Mouse (Mus musculus): ENCODE results near the gene Arhgap40. TPM values are rescaled to one million over a fixed set of nuclear protein-coding genes. Genes with fewer than 3 reads are reported as not detected.

The Arhgap40 gene
- polyA plus RNA-seq, 1 experiment: not detected

- Histone ChIP-seq H3K4me3 (ENCODE audit: insufficient read depth, poor library complexity, severe bottlenecking) (no peak overlapping the region), H3K27me3 (ENCODE audit: control insufficient read depth, insufficient read depth, insufficient read length) (peaks cover 19% of the 10 kb centered on the region), H3K79me2 (ENCODE audit: control insufficient read depth, insufficient read depth) (no peaks in the 10 kb centered on the region), H3K79me3 (ENCODE audit: low read depth) (no peaks in the 10 kb centered on the region), H3K36me3 (ENCODE audit: control insufficient read depth, insufficient read depth) (no peaks in the 10 kb centered on the region), H3ac (ENCODE audit: control insufficient read depth, insufficient read length, low read depth) (no peak overlapping the region)
- TF ChIP-seq FOSL1 (IDR thresholded peaks at IDR 0.05; ENCODE audit: insufficient read depth, low read length, poor library complexity, severe bottlenecking): no peak
- TF ChIP-seq MYOD1 (IDR thresholded peaks at IDR 0.05; ENCODE audit: control insufficient read depth, insufficient read length, low read depth): no peak
- no peak for TF ChIP-seq MAX (IDR thresholded peaks at IDR 0.05)
- TF ChIP-seq CEBPB (IDR thresholded peaks at IDR 0.05; ENCODE audit: low read depth): no peak
- TF ChIP-seq CTCF (IDR thresholded peaks at IDR 0.05; ENCODE audit: control insufficient read depth, insufficient read depth, insufficient read length): no peak
- no peak for TF ChIP-seq USF1 (IDR thresholded peaks at IDR 0.05; ENCODE audit: low read depth)
- TF ChIP-seq MYOG (IDR thresholded peaks at IDR 0.05; ENCODE audit: control insufficient read depth, extremely low read depth, insufficient read length): no peak
Measured at GRCm38 (mm10) chr2:158534559-158534958, 22.0 kb downstream of the Arhgap40 start.

- no peaks in the 10 kb centered on the region for H3K36me3 ChIP-seq (ENCODE audit: control insufficient read depth, insufficient read depth)
- no peak overlapping the region for H3ac ChIP-seq (ENCODE audit: control insufficient read depth, insufficient read length, low read depth)
- H3K79me2 ChIP-seq (ENCODE audit: control insufficient read depth, insufficient read depth): no peaks in the 10 kb centered on the region
- no peaks in the 10 kb centered on the region for H3K79me3 ChIP-seq (ENCODE audit: low read depth)
- no peak overlapping the region for H3K4me3 ChIP-seq (ENCODE audit: insufficient read depth, poor library complexity, severe bottlenecking)
- TF ChIP-seq CTCF (IDR thresholded peaks at IDR 0.05; ENCODE audit: control insufficient read depth, insufficient read depth, insufficient read length) (no peak), MYOD1 (IDR thresholded peaks at IDR 0.05; ENCODE audit: control insufficient read depth, insufficient read length, low read depth) (no peak), FOSL1 (IDR thresholded peaks at IDR 0.05; ENCODE audit: insufficient read depth, low read length, poor library complexity, severe bottlenecking) (no peak), USF1 (IDR thresholded peaks at IDR 0.05; ENCODE audit: low read depth) (no peak), MAX (IDR thresholded peaks at IDR 0.05) (no peak), MYOG (IDR thresholded peaks at IDR 0.05; ENCODE audit: control insufficient read depth, extremely low read depth, insufficient read length) (no peak), CEBPB (IDR thresholded peaks at IDR 0.05; ENCODE audit: low read depth) (no peak)
- peaks cover 42% of the 10 kb centered on the region for H3K27me3 ChIP-seq (ENCODE audit: control insufficient read depth, insufficient read depth, insufficient read length)
Measured at GRCm38 (mm10) chr2:158539433-158540305, 27.1 kb downstream of the Arhgap40 start.

GRCm38 (mm10) chr2:158541286-158541685 lies 28.7 kb downstream of the Arhgap40 start:
- Histone ChIP-seq H3K79me2 (ENCODE audit: control insufficient read depth, insufficient read depth) (no peaks in the 10 kb centered on the region), H3K36me3 (ENCODE audit: control insufficient read depth, insufficient read depth) (no peaks in the 10 kb centered on the region), H3K27me3 (ENCODE audit: control insufficient read depth, insufficient read depth, insufficient read length) (peaks cover 39% of the 10 kb centered on the region), H3K4me3 (ENCODE audit: insufficient read depth, poor library complexity, severe bottlenecking) (no peak overlapping the region), H3K79me3 (ENCODE audit: low read depth) (no peaks in the 10 kb centered on the region), H3ac (ENCODE audit: control insufficient read depth, insufficient read length, low read depth) (no peak overlapping the region)
- TF ChIP-seq USF1 (IDR thresholded peaks at IDR 0.05; ENCODE audit: low read depth): no peak
- no peak for TF ChIP-seq MYOG (IDR thresholded peaks at IDR 0.05; ENCODE audit: control insufficient read depth, extremely low read depth, insufficient read length)
- TF ChIP-seq MYOD1 (IDR thresholded peaks at IDR 0.05; ENCODE audit: control insufficient read depth, insufficient read length, low read depth): no peak
- TF ChIP-seq CTCF (IDR thresholded peaks at IDR 0.05; ENCODE audit: control insufficient read depth, insufficient read depth, insufficient read length): no peak
- no peak for TF ChIP-seq CEBPB (IDR thresholded peaks at IDR 0.05; ENCODE audit: low read depth)
- no peak for TF ChIP-seq FOSL1 (IDR thresholded peaks at IDR 0.05; ENCODE audit: insufficient read depth, low read length, poor library complexity, severe bottlenecking)
- no peak for TF ChIP-seq MAX (IDR thresholded peaks at IDR 0.05)

GRCm38 (mm10) chr2:158545266-158545665 lies 32.7 kb downstream of the Arhgap40 start:
- Histone ChIP-seq H3K79me3 (ENCODE audit: low read depth) (no peaks in the 10 kb centered on the region), H3K27me3 (ENCODE audit: control insufficient read depth, insufficient read depth, insufficient read length) (peaks cover 35% of the 10 kb centered on the region), H3K4me3 (ENCODE audit: insufficient read depth, poor library complexity, severe bottlenecking) (no peak overlapping the region), H3K79me2 (ENCODE audit: control insufficient read depth, insufficient read depth) (no peaks in the 10 kb centered on the region), H3K36me3 (ENCODE audit: control insufficient read depth, insufficient read depth) (no peaks in the 10 kb centered on the region), H3ac (ENCODE audit: control insufficient read depth, insufficient read length, low read depth) (no peak overlapping the region)
- TF ChIP-seq MYOG (IDR thresholded peaks at IDR 0.05; ENCODE audit: control insufficient read depth, extremely low read depth, insufficient read length) (no peak), CTCF (IDR thresholded peaks at IDR 0.05; ENCODE audit: control insufficient read depth, insufficient read depth, insufficient read length) (no peak), FOSL1 (IDR thresholded peaks at IDR 0.05; ENCODE audit: insufficient read depth, low read length, poor library complexity, severe bottlenecking) (no peak), MYOD1 (IDR thresholded peaks at IDR 0.05; ENCODE audit: control insufficient read depth, insufficient read length, low read depth) (no peak), MAX (IDR thresholded peaks at IDR 0.05) (no peak), USF1 (IDR thresholded peaks at IDR 0.05; ENCODE audit: low read depth) (no peak), CEBPB (IDR thresholded peaks at IDR 0.05; ENCODE audit: low read depth) (no peak)

DNA sequence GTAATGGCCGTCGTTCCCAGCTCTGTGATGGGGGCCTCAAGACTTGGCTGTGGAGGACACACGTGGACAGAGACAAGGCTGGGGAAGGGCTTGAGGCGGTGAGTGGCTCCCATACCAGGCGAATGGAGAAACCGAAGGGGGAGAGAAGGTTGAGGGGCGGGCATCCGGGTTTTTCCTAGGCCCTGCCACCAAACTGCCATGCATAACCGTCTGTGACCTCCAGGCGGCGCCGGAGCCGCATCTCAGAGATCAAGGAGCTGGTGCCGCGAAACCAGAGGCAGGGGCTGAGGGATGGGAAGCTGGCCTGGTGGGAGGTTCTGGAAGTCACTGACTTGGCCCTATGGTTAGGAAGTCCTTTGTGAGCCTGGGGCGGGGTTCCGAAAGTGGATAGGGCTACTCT lies 34.2 kb downstream of the Arhgap40 start:
- H3ac ChIP-seq (ENCODE audit: control insufficient read depth, insufficient read length, low read depth): no peak overlapping the region
- no peaks in the 10 kb centered on the region for H3K79me3 ChIP-seq (ENCODE audit: low read depth)
- no peaks in the 10 kb centered on the region for H3K36me3 ChIP-seq (ENCODE audit: control insufficient read depth, insufficient read depth)

More for the DNA sequence above, 34.2 kb downstream of the Arhgap40 start:
- Histone ChIP-seq H3K79me2 (ENCODE audit: control insufficient read depth, insufficient read depth) (no peaks in the 10 kb centered on the region), H3K27me3 (ENCODE audit: control insufficient read depth, insufficient read depth, insufficient read length) (peaks cover 29% of the 10 kb centered on the region), H3K4me3 (ENCODE audit: insufficient read depth, poor library complexity, severe bottlenecking) (no peak overlapping the region)
- TF ChIP-seq MAX (IDR thresholded peaks at IDR 0.05) (no peak), CTCF (IDR thresholded peaks at IDR 0.05; ENCODE audit: control insufficient read depth, insufficient read depth, insufficient read length) (peak; percentile 81)
